Mouse (Mus musculus): ENCODE measurements around the gene Ankrd44.

The Ankrd44 gene

DNA sequence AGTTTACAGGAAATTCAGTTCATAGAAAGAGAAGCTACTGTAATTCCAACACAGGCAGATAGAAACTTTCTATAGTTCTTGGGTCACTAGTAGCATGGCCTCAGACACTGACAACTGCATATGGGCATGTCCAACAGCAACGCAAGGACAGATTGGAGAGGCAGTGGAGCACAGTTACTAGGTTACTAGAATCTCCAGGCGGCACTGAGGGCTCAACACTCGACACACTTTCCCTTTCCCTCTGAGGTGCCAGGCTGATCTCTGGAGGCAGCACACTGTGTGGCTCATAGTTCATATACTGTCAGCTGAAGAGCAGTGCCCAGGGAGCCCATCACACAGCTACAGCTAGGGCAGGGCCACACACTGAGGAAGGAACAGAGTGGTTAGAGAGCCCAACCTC is 118.4 kb downstream of the Ankrd44 start:
- no peak for DNase-seq

DNA sequence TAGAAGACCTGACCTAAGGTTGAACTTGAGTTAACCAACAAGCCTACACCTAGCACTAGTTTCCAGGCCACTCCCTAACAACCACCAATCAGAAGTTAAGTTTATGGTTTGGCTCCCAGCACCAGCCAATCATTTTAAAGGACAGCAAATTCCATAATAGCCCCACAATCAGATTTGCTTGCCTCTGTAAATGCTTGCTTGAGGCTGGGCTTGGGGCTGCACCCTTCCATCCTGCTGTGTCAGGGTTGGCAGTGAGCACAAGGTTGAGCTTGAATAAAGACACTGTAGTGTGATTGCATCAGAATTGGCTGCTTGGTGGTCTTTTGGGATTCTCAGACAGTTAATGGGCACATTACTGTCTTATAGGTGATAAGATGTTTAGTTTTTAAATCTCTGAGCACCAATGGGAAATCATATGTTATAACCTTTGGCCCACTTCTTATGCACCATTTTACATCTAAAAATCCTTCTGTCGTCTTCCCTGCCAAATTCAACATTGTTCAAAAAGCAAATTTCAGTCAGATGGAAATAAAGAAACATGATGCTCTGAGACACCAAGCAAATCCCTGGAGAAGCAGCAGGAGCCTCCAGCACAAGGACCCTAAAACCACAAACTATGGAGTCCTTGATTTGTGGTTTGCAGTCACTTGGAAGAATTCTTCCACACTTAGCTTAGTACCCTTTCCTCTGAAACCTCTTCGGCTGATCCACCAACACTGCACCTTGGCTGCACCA is 119.9 kb downstream of the Ankrd44 start:
- no peak for DNase-seq

DNA sequence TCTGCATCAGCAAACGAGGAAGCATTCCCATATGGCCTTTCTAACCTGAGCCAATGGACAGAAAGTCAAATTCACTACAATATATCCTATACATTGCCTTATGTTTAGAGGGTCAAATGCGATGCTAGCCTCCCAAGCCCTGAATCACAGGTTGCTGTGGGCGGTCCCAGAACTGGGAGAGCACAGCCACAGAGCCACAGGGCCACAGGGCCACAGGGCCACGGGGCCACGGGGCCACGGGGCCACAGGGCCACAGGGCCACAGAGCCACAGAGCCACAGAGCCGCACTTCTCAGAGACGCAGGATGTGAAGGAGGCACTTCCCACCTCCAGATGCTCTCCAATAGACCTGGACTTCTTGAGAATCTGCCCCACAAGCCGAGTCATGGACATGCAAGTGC is 121.8 kb downstream of the Ankrd44 start:
- DNase-seq: no peak

DNA sequence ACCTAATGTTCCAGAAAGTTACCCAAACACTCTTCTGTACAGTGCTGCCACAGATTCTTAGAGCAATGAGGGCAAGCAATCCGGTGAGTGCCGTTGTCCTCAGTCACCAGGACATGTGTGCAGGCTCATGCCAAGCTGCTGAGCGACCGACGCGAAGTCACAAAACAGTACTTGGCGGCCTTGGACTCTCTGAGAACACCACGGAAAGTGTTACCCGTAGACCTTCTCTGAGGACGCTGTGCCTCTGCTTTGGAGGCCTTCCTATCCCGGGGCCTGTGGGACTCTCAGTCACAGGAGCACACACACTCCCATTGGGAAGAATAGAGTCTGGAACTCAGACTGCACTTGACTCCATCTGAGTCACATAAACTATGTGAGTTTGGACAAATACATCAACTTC is 123.5 kb downstream of the Ankrd44 start:
- no peak for DNase-seq

DNA sequence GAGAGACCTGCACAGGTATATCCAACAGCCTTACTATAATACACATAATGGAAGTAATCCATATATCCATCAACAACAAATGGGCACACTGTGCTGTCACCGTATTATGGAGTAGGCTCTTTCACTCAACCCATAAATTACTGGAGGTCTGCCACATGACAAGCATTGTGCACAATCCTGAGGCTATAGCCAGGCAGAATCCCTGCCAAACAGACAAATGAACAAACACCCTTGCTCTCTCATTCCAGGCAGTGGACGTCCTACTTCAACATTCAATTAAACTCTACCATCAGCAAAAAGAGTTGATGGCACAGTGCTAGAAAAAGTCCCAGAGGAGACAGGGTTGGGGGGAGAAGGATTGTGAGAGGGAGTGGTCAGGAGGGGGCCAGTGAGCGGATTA is 124.9 kb downstream of the Ankrd44 start:
- no peak for DNase-seq

DNA sequence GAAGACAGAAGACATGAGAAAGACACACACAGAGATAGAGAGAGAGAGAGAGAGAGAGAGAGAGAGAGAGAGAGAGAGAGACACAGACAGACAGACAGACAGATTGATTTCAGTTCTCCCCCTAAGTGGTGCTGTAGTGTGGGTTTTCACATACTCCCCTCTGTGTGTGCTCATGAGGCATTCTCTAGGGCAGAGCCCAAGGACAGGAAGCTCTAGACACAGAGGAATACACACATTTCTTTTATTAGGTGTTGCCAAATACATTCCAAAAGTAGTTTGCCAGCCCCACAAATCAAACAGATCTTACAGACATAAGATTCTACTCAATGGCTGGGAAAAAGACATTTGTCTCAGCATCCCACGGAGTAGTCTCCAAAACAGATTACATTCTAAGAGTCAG is 126.8 kb downstream of the Ankrd44 start:
- no peak for DNase-seq

DNA sequence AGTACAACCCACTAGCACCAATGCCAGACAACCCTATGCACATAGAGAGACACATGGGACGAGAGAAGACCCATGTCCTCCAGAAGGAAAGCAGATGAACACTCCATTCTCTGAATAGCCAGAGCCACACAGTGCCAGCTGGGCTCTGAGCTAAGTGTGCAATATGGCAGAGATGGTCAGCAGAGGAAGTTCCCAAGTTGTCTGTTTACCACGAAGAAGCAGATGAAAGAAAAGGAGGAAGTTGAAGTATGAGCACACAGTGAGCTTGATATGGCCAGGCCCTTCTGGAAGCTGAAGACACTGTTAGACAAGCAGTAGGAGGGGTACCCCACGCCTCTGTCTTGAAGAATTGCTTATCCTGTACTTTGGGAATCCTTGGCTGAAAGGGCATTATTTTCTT is 127.8 kb downstream of the Ankrd44 start:
- DNase-seq: no peak

DNA sequence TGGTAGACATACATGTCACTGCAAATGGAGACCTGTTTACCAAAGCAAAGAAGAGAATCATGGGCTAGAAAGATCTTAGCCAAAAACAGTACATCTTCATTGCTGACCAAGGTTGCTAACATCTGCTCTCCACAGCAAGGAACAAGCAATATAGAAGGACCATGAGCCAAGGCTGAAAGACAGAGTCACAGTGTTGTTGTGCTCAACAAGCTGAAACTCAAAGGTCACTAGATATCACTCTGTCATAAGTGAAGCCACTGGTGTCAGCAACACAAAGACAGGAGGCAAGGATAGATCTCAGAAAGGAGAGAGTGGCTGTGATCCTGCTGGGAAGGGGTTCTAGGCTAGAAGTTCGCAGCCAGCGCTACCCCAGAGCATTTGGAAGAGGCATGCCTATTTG is 131.5 kb downstream of the Ankrd44 start:
- DNase-seq: no peak

DNA sequence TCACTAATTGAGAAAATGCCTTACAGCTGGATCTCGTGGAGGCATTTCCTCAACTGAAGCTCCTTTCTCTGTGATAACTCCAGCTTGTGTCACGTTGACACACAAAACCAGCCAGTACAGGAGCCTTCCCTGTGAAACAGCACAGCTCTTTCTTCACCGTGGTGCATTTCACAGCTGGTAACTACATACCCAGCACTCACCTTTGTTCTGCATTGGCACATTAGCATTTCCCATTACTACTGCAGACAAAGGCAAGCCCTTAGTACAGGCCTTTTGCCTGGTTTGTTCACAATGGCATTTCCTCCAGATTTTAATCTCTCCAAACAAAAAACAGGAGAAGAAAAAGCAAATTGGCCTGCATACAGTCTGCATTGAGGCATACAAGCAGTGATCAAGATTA is 134.8 kb downstream of the Ankrd44 start:
- DNase-seq: no peak

DNA sequence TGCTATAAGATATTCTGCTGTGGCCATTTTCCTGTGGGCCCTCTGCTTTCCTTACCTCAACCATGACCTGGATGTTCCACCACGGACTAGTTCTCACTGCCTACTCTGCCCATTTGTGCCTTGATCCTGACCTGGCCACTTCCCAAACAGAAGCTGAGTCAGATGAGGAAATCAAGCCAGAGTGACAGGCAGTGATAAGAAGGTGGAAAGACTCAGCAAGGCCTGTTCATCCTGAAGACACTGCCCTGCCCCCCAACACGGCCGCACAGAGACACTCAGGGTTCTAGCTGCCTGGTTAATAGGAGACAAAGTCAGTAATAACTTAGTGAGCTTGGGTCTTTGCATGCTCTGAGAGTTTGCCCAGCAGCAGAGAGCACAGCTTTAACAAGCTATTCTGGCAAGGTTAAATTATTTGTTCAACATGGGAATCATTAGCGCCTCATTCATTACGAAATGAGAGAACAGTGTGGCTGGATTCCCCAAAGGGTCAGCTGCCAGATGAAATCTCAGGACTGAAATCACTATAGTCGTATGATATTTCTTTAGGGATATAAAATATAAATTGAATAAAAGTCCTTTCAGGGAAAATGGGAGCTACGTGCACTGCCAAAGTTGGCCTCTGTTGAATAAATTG is 136.7 kb downstream of the Ankrd44 start:
- no peak for DNase-seq

DNA sequence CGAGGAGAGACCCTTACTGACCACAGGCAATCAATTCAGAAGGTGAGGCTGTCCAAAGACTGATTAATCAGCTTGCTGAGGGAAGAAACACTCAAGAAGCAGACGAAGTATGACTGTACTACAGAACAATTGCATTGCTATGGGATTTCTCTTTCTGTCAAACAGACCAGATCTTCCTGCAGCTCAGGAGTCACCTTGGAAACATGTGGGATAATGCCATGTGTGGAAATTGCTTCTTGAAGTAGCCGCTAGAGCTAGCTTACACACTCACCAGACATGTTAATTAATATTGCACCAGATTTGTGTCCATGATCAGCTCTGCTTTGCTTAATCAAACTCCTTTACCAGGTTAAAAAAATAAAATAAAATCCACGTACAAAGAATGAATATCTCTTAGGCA is 137.8 kb downstream of the Ankrd44 start:
- DNase-seq: no peak

DNA sequence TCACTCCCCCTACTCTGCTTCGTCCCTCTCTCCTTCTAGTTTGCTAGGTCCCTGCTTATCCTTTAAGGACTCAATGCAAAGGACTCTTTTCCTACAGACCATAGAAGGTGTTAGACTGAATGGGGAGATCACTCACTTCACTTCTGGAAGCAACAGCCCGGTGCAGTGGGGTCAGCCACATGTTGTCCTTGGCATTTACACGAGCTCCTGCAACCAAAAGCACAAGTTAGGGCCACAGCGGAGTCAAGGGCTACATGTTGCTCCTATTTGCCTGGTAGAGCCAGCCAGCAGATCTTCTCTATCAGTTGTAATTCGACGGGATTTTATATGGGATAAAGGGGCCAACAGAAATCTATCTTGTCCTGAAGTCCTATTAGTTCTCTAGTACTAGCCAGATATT is 148.0 kb downstream of the Ankrd44 start:
- DNase-seq: no peak

DNA sequence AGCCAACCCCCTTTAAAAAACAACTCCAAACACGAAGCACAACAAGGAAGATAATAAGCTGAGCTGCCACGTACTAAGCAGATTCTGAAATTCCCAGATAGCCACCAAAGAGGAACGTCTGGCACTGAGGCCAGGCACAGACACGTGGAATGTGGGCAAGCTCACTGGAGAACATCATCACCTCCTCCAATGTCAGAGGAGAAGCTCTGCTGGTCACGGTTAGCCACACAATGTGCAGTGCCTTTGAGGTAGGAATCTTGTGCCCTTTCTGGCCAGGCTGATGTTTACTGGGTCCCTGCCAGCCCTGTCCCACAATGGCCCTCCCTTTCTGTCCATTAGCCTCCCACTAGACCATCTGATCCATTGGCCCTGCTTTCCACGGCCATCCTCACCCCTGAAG is 149.1 kb downstream of the Ankrd44 start:
- DNase-seq: no peak

DNA sequence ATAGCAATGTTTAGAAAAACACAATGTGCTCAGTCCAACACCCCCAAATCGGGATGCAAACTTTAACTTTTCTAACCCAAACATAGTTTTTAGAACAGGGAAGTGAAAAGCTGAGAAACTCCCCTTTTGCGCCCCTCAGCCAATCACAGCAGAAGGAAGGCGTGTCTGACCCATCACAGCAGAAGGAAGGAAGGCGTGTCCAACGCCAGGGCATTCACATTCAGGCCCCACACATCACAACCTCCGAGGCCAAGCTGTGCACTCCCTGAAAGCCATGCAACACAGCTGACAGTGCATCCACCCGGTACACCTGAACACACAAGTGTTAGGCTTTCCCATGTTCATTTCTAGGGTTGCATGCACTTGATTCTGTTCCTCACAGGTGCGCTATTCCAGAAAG is 150.1 kb downstream of the Ankrd44 start:
- DNase-seq: no peak

DNA sequence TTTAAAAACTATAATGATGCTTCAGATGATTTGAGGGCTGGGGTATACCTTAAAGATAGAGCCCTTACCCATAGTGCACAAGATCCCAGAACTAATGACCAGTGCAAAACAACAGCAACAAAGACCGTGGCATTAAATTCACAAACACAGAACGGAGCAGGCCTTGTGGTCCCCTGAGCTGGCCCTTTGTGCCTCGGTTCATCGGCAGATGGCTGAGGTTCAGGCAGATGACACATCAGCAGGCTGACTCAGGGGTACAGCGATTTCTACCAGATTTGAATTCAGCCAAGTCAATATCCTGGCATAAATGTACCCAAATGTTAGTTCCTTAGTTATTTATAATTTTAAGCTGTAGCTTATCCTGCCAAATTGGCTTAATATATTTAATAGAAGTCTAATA is 153.3 kb downstream of the Ankrd44 start:
- DNase-seq: no peak

DNA sequence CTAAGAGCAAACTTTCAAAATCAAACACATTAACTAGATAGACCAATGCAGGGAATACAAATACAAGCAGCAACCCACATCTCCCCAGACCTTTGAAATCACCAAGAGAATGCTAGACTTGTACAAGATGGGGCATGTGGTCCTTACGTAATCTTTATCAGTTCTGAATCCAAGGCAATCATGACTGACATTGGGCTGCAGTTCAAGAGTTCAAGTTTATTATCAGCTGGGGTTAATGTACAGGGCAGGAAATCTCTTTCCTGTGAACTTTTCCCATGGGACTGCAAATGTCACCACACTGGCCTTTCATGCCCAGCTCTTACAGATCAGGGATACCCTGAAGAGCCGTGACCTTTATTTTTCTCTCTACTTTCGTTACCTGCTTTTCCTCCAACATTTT is 154.7 kb downstream of the Ankrd44 start:
- no peak for DNase-seq

DNA sequence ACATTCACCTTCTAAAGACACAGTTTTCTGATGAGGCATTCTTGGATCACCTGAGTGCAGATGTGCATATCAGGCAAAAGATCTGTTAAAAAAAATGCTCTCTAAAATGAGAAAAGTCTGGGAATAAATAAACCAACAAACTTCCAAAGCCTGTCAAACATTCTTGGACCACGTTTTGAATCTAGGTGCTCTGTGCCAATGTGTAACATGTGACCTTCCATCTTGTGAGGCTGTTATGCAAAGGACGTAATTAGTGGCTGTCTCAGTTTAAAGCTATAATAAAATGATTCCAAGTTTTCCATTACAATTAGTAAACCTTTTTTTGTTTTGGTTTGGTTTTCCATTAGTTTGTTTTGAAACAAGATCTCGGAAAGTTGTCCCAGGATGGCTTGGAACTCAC is 159.0 kb downstream of the Ankrd44 start:
- DNase-seq: no peak

DNA sequence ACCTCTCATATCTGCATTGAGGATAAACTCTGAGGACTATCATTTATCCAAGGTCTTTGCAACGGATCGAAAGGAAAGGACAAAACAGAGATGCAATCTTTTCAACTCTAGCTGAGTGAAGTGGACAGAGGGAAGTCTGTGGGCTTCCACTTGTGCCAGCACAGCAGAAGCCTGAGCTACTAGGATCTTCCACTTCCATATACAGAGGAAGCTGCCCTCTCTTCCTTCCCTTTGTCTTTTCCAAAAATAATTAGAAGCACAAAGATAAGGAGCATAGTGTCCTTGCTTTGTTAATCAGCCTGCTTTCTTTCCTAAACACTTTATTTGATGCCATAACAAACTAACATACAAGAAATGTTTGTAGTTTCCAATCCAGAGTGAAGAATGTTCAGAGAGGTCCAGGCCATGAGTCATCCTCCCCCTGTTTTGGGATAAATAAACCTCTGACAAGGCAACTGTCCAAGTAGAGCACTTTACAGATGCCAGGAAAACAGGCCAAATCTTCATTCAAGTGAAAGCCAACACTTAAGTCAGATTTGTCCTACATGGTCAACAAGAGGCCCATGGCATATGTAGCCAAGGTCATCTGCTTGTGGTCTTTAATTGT is 160.5 kb downstream of the Ankrd44 start:
- DNase-seq: peak; percentile 36

DNA sequence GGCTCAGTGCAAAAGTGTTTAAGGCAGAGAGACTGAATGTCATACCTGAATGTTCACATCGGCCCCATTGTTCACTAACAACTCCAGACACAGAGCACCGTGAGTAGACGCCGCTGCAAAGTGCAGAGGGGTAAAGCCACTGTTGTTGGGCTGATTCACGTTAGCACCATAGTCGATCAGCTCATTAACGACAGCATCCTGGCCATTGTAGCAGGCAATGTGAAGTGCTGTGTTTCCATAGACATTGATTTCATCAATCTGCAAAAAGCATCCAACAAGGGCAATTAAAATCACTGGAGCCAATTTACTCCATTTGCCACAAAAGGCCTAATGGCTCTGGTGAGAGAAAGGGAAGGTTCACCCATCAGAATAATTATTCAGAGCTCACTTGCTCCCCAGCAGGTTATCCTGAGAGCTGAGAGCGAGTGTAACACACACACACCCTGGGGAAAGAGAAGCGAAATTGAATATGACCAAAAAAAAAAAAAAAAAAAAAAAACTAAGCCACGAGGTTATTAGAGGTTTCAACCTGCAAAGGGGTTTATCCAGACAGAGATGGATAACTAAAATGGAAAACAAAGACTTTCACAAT is 163.9 kb downstream of the Ankrd44 start:
- DNase-seq: no peak

DNA sequence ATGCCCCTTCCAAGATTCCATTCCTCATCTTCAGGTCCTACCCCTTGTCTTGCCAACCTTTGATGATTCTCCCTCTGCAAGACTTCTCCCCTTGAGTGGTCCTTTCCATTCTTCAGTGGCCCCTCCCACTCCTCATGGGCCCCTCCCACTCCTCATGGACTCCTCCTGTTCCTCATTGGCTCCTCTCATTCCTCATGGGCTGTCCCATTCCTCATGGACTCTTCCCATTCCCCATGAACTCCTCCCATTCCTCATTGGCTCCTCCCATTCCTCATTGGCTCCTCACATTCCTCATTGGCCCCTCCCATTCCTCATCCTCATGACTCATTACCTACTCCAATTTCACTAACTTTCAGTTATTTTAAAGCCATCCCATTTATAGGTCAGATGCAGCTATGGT is 166.3 kb downstream of the Ankrd44 start:
- DNase-seq: no peak

DNA sequence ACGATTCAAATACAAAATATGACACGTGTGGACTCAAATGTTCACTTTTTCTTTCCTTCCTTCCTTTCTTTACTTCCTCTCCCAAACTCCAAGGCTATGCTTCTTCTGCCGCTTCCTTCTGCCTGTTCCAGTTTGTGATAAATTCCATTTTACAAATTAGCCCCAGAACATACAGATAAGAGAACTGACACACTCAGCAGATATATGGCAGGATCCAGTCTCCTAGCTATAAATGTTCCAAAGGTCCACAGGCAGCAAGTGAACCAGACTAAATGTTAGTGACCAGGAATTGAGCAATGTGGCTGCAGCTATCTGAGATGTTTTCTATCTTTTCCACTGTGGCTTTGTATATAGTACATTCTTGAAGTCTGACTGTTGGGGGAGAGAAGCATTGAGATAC is 168.9 kb downstream of the Ankrd44 start:
- DNase-seq: no peak

DNA sequence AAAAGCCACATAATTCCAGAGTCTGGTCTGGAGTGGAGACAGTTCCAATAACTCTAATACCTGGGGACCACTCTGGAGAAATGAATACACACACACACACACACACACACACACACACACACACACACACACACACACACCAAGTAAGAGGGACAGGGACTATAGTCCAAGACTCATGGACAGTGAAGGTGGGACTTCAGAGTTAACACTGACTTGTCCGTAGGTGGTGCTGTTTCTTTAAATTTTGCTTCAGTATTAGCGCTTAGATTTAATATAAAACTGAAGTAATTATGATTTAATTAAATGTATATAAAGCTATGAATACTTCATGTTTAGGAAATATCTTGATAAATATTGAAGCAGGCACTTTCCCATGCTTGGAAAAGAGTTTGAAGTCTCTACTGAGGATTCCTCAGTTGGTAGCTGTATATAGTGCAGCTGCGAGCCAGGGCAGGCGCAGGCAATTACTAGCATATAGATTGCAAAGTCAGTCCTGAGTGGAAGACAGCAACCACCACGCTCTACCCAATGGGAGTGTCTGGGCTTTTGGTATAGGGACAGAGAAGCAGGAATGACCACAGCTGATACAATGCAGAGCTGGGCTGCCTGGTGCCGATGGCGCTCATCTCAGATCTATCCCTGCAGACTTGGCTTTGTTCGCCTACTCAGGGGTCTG is 170.4 kb downstream of the Ankrd44 start:
- no peak for DNase-seq

DNA sequence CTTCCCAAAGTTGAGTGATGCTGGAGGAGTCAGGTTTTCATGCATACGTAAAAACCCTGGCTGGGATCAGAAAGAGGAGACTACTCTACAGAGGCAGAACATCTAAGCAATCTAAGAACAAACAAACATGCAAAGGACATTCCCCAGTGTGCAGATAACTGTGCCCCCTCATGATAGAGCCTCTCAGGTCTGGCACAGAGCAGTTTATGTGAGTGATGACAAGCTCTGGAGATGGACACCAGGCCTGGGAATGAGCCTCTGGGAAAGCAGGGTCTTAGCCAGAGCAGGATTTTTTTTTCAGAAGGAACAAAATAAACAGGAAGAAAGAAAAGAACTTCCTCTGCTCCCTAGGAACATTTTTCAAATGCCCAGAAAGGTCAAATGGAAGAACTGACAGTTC is 176.2 kb downstream of the Ankrd44 start:
- DNase-seq: peak; percentile 17

DNA sequence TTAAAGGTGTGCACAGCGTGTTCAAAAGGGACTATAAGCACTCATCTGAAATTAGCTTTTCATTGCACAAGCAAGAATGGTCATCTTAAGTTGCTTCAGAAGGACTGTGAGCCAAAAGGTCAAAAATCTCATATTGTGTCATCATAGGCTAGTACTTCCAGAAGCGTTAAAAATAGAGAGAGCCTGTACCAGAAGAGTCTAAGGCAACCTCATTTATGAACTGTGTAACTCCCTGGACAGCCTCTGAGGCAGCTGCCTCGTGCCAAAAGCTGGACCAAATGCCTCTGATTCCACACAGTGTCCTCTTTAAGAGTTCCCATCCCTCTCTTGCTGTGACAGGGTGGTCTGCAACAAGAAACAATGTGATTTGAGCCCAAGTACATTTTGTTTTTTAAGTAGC is 176.7 kb downstream of the Ankrd44 start:
- DNase-seq: peak; percentile 43

Measured in kidney, postnatal 14 days (tissue).